Mouse (Mus musculus): ENCODE results near the gene Grid2ip. TPM values are rescaled to one million over a fixed set of nuclear protein-coding genes. Genes with fewer than 3 reads are reported as not detected.

The Grid2ip gene
- polyA plus RNA-seq (2016; fragmentation: Nextera tagmentation; extraction: Ambion mirVana): 0.64 and 0.65 TPM in 2 replicates

DNA sequence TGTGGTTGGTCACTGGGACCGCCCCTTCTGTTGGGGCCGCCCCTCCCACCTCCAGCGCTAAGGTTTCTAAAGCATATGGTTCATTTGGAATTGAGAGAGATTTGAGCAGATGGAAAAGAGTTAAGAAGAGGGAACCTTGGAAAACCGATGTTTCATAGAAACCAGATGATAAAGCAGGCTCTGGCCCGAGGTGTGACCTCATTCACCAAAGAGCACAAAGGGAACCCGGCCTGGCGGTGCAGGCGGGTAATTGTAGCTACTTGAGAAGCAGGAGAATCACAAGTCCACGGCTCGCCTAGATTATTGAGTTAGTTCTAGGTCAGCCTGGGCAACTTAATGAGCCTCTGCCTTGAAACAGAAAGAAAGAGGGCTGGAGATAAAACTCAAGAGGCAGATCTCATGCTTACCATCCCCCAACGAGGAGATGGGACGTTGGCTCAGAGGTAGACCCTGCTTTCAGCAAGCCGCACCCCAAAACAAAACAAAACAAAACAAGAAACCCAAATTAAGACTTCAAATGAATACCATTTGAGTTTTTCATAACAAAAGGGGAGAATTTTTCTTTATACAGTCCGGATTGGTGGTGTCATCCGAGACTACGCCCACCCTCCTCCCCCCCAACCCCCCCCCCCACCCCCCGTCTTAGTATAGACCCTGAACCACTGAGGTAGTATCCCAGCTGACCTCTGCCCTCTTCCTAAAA, at the start of gene Grid2ip:
Gene Grid2ip, plus strand, starts transcription at position 653 of the 703 bp plus-strand sequence.
- Histone ChIP-seq H3K4me3 (replicated peaks) (peak within 1 kb of the TSS; percentile 34), H3K27me3 (peaks cover 60% of the 10 kb centered on the region), H3K4me1 (replicated peaks) (peaks cover 12% of the 10 kb centered on the region), H3K4me2 (peak within 1 kb of the TSS; percentile 59), H3K9ac (replicated peaks) (peak within 1 kb of the TSS; percentile 52), H3K9me3 (0 out of 2 replicates have a peak, but pooled peaks cover 6% of the 10 kb centered on the region), H3K36me3 (no peaks in the 10 kb centered on the region), H3K27ac (no peak within 1 kb of the TSS)
- WGBS: 19% methylated on average over 17 of the region's 17 CpGs
- ATAC-seq (ENCODE audit: insufficient number of reproducible peaks, insufficient read depth, low FRiP score, low TSS enrichment, low read depth): no peak

DNA sequence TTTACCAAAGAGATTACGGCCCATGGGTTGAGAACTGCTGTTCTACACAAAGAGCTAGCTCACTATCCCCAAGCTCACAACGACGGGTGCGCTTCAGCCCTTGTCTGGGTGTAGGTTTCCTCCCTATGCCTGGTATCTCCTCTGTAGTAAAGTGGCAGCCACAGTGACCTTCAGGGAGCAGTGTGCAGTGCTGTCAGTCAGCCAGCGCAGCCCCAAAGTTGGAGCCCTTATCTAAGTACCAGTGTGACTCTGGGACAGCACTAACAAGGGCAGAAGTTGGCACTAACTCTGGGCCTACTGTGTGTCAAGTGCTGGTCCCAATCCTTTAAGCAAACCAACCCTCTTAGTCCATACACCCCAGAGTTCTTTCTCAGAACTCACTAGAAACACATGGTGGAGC, 48.3 kb upstream of the Grid2ip start:
- ATAC-seq (ENCODE audit: insufficient number of reproducible peaks, insufficient read depth, low FRiP score, low TSS enrichment, low read depth): no peak
- Histone ChIP-seq H3K27ac (no peak overlapping the region), H3K36me3 (peaks cover 95% of the 10 kb centered on the region), H3K4me1 (replicated peaks) (peaks cover 10% of the 10 kb centered on the region), H3K27me3 (no peaks in the 10 kb centered on the region), H3K9ac (replicated peaks) (no peak overlapping the region), H3K4me3 (replicated peaks) (no peak overlapping the region), H3K9me3 (no peaks in the 10 kb centered on the region), H3K4me2 (no peak overlapping the region)
- 92% methylated on average over 5 of the region's 5 CpGs for WGBS

DNA sequence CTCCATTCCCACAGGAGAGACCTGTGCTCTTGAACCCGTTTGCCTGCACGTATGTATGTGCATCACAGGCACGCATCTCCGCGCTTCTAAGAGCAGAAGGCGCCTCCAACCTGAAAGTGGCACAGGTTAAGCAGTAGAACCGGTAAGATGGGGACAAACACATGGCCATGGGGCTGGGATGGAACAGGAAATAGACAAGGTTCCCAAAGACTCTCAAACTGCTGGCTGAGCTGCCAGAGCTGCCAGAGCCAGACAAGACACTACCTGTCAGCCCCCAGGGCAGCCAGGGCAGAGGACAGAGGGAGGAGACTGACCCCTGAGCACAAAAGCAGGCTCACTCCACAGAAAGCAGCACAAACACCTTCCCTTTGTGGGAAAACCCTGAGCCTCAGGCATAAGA, 47.2 kb upstream of the Grid2ip start:
- Histone ChIP-seq H3K27me3 (no peaks in the 10 kb centered on the region), H3K9ac (replicated peaks) (no peak overlapping the region), H3K4me2 (no peak overlapping the region), H3K4me3 (replicated peaks) (no peak overlapping the region), H3K9me3 (no peaks in the 10 kb centered on the region), H3K36me3 (peaks cover 87% of the 10 kb centered on the region), H3K27ac (no peak overlapping the region), H3K4me1 (replicated peaks) (peaks cover 15% of the 10 kb centered on the region)
- no peak for ATAC-seq (ENCODE audit: insufficient number of reproducible peaks, insufficient read depth, low FRiP score, low TSS enrichment, low read depth)
- 94% methylated on average over 7 of the region's 7 CpGs for WGBS

DNA sequence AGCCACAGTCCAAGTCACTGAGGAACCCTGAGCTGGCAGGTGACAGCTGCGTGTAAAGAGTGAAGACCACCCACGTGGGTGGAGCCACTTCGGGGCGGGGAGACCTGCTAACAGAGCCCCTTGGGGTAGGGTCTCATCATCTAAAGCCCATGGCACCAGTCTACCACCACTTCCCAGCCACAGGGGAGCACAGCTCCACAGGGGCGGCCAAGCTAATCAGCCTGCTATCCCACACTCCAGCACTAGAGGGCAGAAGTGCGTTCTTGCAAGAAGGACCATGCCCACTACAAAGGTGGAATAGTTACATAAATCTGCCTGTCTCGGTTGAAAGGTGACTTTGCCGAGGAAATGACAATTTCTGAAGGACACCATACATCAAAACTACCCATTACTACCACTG, 45.3 kb upstream of the Grid2ip start:
- ATAC-seq (ENCODE audit: insufficient number of reproducible peaks, insufficient read depth, low FRiP score, low TSS enrichment, low read depth): no peak
- H3K27me3 ChIP-seq: no peaks in the 10 kb centered on the region
- no peak overlapping the region for H3K4me3 ChIP-seq (replicated peaks)

DNA sequence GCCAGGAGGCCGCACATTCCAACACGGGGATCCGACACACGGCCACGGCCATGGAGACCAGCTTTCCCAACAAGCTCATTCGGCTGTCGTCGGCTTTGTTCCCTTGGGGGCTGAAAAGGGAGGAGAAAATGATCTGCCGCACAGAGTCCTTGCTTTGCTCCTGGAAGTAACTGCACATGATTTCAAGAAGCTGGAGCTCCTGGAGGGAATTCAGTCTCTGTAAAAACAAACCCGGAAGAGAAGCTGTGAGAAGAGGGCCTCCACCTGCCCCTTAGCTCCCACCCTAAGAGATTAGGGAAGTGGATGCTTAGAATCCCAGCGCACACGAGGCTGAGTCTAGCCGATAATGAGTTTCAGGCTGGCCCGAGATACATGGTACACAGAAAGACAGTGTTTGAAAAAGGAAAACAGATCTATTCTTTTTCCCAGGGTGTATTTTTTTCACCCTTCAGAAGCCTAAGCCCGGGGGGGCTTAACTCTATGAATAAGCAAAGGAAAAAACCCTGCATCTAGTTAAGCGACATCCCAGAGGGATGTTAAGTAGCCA, 42.9 kb upstream of the Grid2ip start:
- Histone ChIP-seq H3K36me3 (peaks cover 79% of the 10 kb centered on the region), H3K4me3 (replicated peaks) (peak overlapping the region; percentile 85), H3K4me1 (replicated peaks) (peaks cover 15% of the 10 kb centered on the region), H3K9ac (replicated peaks) (peak overlapping the region; percentile 96), H3K27ac (peak overlapping the region; percentile 92), H3K9me3 (no peaks in the 10 kb centered on the region), H3K4me2 (peak overlapping the region; percentile 84), H3K27me3 (no peaks in the 10 kb centered on the region)
- ATAC-seq (ENCODE audit: insufficient number of reproducible peaks, insufficient read depth, low FRiP score, low TSS enrichment, low read depth): no peak
- 2% methylated on average over 16 of the region's 16 CpGs for WGBS

More for the DNA sequence above, 45.3 kb upstream of the Grid2ip start:
- 67% methylated on average over 8 of the region's 8 CpGs for WGBS
- no peaks in the 10 kb centered on the region for H3K9me3 ChIP-seq
- no peak overlapping the region for H3K4me2 ChIP-seq
- H3K27ac ChIP-seq: no peak overlapping the region
- H3K4me1 ChIP-seq (replicated peaks): peaks cover 15% of the 10 kb centered on the region
- peaks cover 79% of the 10 kb centered on the region for H3K36me3 ChIP-seq
- H3K9ac ChIP-seq (replicated peaks): no peak overlapping the region

DNA sequence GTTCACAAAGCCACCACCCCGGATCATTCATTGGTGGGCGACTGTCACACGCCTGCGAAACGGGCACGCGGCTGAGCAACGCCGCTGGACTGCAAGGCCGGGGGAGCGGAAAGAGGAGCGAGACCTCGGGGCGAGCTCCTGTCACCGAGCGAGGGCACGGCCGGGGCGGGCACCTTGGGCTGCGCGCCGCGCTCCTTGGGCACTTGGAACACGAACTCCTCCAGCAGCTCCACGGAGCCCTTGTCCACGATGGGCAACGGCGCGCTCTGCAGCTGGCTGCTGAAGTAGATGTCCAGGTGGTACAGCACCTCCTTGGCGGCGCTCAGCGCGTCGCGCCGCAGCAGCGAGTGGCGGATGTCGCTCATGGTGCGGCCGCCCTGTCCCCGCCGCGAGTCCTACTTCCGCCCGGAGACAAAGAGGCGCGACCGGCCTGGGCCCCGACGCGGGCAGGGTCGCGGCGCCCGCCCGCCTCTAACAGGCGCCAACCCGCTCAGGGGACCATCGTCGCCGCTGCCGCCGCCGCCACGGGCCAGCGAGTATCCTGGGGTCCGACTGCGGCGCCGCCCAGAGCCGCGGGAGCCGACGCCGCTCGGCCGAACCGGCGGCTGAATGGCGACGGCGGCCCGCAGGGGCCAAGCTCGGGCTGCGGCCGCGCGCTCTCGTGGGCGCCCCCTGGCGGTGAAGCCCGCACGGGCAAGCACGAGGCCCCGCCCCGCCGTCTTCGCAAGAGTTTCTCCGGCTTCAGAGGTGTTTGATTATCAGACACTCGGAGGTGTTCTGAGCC, 42.2 kb upstream of the Grid2ip start, which contains the start of gene E130309D02Rik:
Gene E130309D02Rik, minus strand, starts transcription at position 631 of the 784 bp plus-strand sequence.
- peak; percentile 67 for ATAC-seq (ENCODE audit: insufficient number of reproducible peaks, insufficient read depth, low FRiP score, low TSS enrichment, low read depth)
- Histone ChIP-seq H3K9ac (replicated peaks) (peak within 1 kb of the TSS; percentile 96), H3K4me2 (peak within 1 kb of the TSS; percentile 84), H3K27ac (peak within 1 kb of the TSS; percentile 92), H3K36me3 (peaks cover 79% of the 10 kb centered on the region), H3K27me3 (no peaks in the 10 kb centered on the region), H3K4me1 (replicated peaks) (peaks cover 15% of the 10 kb centered on the region), H3K9me3 (no peaks in the 10 kb centered on the region), H3K4me3 (replicated peaks) (peak within 1 kb of the TSS; percentile 85)
- WGBS: under 1% methylated on average over 99 of the region's 101 CpGs

DNA sequence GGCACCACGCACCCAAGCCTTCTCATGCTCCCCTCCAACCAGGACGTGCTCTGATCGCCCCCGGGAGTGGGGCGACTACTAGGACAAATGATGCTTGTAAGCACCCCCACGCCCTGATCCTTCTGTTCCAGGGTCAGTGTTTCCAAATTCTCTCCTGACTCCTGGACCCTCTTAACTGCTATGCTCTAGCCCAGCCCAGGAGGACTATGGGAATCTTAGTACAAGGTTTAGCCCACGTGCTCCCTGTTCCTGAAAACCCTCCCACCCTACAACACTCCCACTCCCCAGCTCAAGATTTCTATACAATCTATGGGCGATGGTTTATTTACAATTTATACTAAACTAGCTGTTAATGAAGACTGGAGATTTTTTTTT, 41.6 kb upstream of the Grid2ip start:
- Histone ChIP-seq H3K27ac (peak overlapping the region; percentile 92), H3K27me3 (no peaks in the 10 kb centered on the region), H3K36me3 (peaks cover 79% of the 10 kb centered on the region), H3K4me3 (replicated peaks) (peak overlapping the region; percentile 85), H3K4me1 (replicated peaks) (peaks cover 15% of the 10 kb centered on the region), H3K4me2 (peak overlapping the region; percentile 84), H3K9ac (replicated peaks) (peak overlapping the region; percentile 96; the same call in 1 of the 2 replicates), H3K9me3 (no peaks in the 10 kb centered on the region)
- peak; percentile 43; the same call in 1 of the 2 replicates for ATAC-seq (ENCODE audit: insufficient number of reproducible peaks, insufficient read depth, low FRiP score, low TSS enrichment, low read depth)
- WGBS: 15% methylated on average over 8 of the region's 8 CpGs

DNA sequence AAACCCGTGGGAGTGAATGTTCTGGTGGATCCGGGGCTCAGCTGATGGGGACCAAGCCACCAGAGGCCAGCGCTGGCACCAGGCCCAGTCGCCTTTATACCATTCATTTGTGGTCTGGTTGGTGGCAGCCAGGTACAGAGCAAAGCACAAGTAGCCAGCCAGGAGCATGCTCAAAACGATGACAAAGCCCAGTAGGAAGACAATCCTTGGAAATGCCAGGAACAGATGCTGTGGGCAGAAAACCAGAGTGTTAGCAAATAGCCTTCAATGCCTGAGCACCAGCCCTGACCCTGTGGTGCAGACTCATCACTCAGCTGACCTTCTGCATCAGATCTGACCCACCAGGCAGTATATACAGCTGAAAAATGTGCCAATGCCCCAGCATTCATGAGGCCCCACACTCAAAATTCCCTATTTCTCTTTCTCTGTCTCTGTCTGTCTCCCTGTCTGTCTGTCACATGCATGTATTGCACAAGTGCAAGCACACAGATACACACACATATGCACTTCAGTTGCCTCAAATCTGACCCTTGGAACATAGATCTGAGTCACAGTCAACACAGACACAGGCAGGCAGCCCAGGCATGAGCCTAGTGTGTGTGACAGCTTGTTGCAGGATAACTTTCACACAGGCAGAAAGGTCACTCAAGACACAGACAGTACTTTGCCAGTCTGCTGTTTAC, 40.4 kb upstream of the Grid2ip start:
- Histone ChIP-seq H3K9ac (replicated peaks) (no peak overlapping the region), H3K4me3 (replicated peaks) (no peak overlapping the region), H3K36me3 (peaks cover 78% of the 10 kb centered on the region), H3K27ac (no peak overlapping the region), H3K9me3 (no peaks in the 10 kb centered on the region), H3K4me2 (no peak overlapping the region), H3K4me1 (replicated peaks) (peaks cover 15% of the 10 kb centered on the region), H3K27me3 (no peaks in the 10 kb centered on the region)
- 90% methylated on average over 5 of the region's 5 CpGs for WGBS
- ATAC-seq (ENCODE audit: insufficient number of reproducible peaks, insufficient read depth, low FRiP score, low TSS enrichment, low read depth): no peak

DNA sequence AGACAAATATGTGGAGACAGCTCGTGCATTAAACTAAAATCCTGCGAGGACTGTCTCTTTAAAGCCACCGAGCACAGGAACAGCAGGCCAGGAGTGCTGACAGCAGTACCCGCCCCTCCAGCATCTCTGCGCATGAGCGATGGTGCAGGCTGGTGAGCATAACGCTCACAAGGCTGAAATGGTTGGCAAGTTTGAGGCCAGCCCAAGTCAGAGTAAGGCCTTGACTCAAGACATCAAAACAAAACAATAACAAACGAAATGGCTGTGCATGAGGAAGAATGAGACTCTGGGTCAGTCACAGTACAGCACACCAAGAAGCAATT, 39.9 kb upstream of the Grid2ip start:
- 89% methylated on average over 8 of the region's 8 CpGs for WGBS
- no peak for ATAC-seq (ENCODE audit: insufficient number of reproducible peaks, insufficient read depth, low FRiP score, low TSS enrichment, low read depth)
- no peak overlapping the region for H3K27ac ChIP-seq
- H3K4me2 ChIP-seq: no peak overlapping the region
- peaks cover 15% of the 10 kb centered on the region for H3K4me1 ChIP-seq (replicated peaks)
- H3K27me3 ChIP-seq: no peaks in the 10 kb centered on the region
- H3K9me3 ChIP-seq: no peaks in the 10 kb centered on the region
- H3K36me3 ChIP-seq: peaks cover 78% of the 10 kb centered on the region
- no peak overlapping the region for H3K4me3 ChIP-seq (replicated peaks)
- no peak overlapping the region for H3K9ac ChIP-seq (replicated peaks)

DNA sequence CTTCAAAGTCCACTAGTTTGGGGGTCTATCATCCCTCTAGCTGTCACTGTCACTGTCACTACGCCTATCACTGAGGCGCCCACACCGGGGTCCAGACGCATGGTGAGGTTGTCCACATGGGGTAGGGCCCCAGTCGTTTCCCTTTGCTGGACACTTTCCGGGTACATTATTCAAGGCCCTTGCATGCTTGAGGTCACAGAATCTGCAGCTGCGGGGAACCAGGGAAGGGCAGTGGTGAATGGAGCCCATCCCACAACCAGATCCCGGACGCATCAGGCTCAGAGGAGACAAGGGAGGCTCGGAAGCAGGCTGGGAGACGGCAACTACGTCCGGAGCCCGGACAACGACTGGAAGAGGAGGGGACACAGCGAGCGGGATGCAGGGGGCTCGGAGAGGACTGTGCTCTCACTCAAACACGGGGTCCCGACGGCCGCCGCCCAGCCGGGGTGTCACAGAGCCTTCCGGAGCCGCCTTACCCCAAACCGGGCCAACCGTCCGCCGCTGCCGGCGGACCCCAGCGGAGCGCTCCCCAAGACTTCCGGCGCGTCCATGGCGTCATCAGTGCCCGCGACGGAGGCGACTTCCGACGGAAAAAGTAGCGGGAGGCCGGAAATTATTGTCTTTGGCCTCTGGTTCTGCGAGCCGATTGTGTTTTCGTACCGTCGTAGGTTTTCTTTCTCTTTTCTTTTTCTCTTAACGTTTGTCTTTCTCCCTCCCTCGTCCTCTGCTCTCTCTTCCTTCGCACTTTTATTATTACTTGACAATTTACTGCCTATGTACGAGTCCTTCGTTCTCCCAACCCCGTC, 28.2 kb upstream of the Grid2ip start, which contains the start of gene Zdhhc4:
Gene Zdhhc4, minus strand, starts transcription at position 567 of the 806 bp plus-strand sequence.
- no peaks in the 10 kb centered on the region for H3K9me3 ChIP-seq
- under 1% methylated on average over 57 of the region's 57 CpGs for WGBS
- H3K27ac ChIP-seq: peak within 1 kb of the TSS; percentile 67
- H3K4me2 ChIP-seq: peak within 1 kb of the TSS; percentile 95
- peaks cover 32% of the 10 kb centered on the region for H3K36me3 ChIP-seq
- H3K4me3 ChIP-seq (replicated peaks): peak within 1 kb of the TSS; percentile 93
- H3K27me3 ChIP-seq: no peaks in the 10 kb centered on the region
- ATAC-seq (ENCODE audit: insufficient number of reproducible peaks, insufficient read depth, low FRiP score, low TSS enrichment, low read depth): 0 out of 2 replicates have a peak, but pooled peaks have one; percentile 20
- H3K4me1 ChIP-seq (replicated peaks): peaks cover 19% of the 10 kb centered on the region
- H3K9ac ChIP-seq (replicated peaks): peak within 1 kb of the TSS; percentile 86
